Mouse (Mus musculus): ENCODE measurements at regions not wholly inside any gene's neighbourhood (a gene's known extent, or its start where the extent isn't known, plus 50 kb on each side); places are given as distances from the start of the nearest gene placed in this dataset.

- TF ChIP-seq CTCF (IDR thresholded peaks at IDR 0.05; ENCODE audit: insufficient read depth, low read depth, low read length) (peak; percentile 95), POLR2A (IDR thresholded peaks at IDR 0.05; ENCODE audit: insufficient read depth, low read depth, low read length) (no peak)
These were observed 282.9 kb upstream of the Npvf start for GRCm38 (mm10) chr6:50937094-50937493.
